Mouse (Mus musculus) heart, postnatal 36 days (tissue): Measurements from ENCODE around the gene Amhr2. TPM values are rescaled to one million over a fixed set of nuclear protein-coding genes. Genes with fewer than 3 reads are reported as not detected.

Experiments
- total RNA-seq, 2 experiments: library from RNA; stranded (reverse); gene quantifications; 2 replicates each; pipeline ENCODE4 v1.2.3; 2021

The Amhr2 gene
- total RNA-seq, 2 experiments from 2014 or later: 0.16 to 0.78 TPM

Other genes starting within 250 kb of the Amhr2 start
- 10 to 100 TPM; 32.2 to 35.9 TPM for gene Zfp740, start 242.1 kb upstream of the Amhr2 start, total RNA-seq
- gene Csad, start 240.6 kb upstream of the Amhr2 start, total RNA-seq: 10 to 100 TPM; 15.8 to 16.2 TPM
- gene Itgb7, start 213.4 kb upstream of the Amhr2 start, total RNA-seq: 1 to 10 TPM; 1.6 to 1.8 TPM
- gene Rarg, start 187.8 kb upstream of the Amhr2 start, total RNA-seq: 10 to 100 TPM; 20.0 to 21.9 TPM
- gene Gm9918, start 174.8 kb upstream of the Amhr2 start, total RNA-seq: not detected
- 10 to 100 TPM; 18.1 to 19.4 TPM for gene Mfsd5, start 165.9 kb upstream of the Amhr2 start, total RNA-seq
- 1 to 10 TPM; 1.0 to 2.1 TPM for gene Espl1, start 149.1 kb upstream of the Amhr2 start, total RNA-seq
- 100 to 1,000 TPM; 308 to 311 TPM for gene Pfdn5, start 119.3 kb upstream of the Amhr2 start, total RNA-seq
- gene Myg1, start 113.7 kb upstream of the Amhr2 start, total RNA-seq: 10 to 100 TPM; 17.7 to 22.7 TPM
- gene Aaas, start 94.6 kb upstream of the Amhr2 start, total RNA-seq: 10 to 100 TPM; 12.5 to 12.8 TPM
- not detected for gene Sp7, start 78.2 kb upstream of the Amhr2 start, total RNA-seq
- 10 to 100 TPM; 45.7 to 49.1 TPM for gene Sp1, start 39.2 kb upstream of the Amhr2 start, total RNA-seq
- gene Prr13, start 13.7 kb downstream of the Amhr2 start, total RNA-seq: 10 to 100 TPM; 19.4 to 26.1 TPM
- 100 to 1,000 TPM; 482 to 500 TPM for gene Pcbp2, start 25.2 kb downstream of the Amhr2 start, total RNA-seq
- not detected for gene Gm10337, start 58.4 kb downstream of the Amhr2 start, total RNA-seq
- 1 to 10 TPM; 3.5 to 3.6 TPM for gene Map3k12, start 71.7 kb downstream of the Amhr2 start, total RNA-seq
- 10 to 100 TPM; 45.5 to 48.2 TPM for gene Tarbp2, start 72.8 kb downstream of the Amhr2 start, total RNA-seq
- gene Npff, start 79.6 kb downstream of the Amhr2 start, total RNA-seq: 1 to 10 TPM in 1 of 2 experiments, under 1 TPM in 1; 0.89 to 1.4 TPM
- gene Gm28047, start 179.7 kb downstream of the Amhr2 start, total RNA-seq: 1 to 10 TPM in 1 of 2 experiments, under 1 TPM in 1; 0.94 to 1.1 TPM
- gene Atf7, start 180.1 kb downstream of the Amhr2 start, total RNA-seq: 10 to 100 TPM; 52.3 to 56.5 TPM
- gene Atp5g2, start 227.0 kb downstream of the Amhr2 start, total RNA-seq: 10 to 100 TPM; 42.5 to 46.1 TPM